Mouse (Mus musculus): Measurements from ENCODE around the gene Mfng. TPM values are rescaled to one million over a fixed set of nuclear protein-coding genes. Genes with fewer than 3 reads are reported as not detected.

Mfng gene
- total RNA-seq, 1 experiment from 2014 or later: 22.6 TPM

DNA sequence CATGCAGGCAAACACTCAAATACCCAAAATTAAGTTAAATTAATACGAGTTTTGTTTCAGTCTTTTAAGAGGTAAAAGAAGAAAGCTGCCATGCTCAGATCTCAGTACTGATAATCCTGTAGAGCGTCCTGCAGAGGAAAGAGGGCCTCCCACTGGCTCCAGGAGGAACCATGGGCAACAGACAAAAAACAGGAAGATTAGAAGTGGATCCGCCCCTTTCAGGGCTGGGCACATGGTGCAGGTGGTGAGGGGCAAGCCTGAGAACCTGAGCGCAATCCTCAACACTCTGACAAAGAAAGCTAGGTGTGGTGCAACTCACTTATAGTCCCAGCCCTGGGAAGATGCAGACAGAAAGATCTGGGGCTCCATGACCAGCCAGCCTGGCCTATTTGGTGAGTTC lies 41.4 kb downstream of the Mfng start:
- no peak for ATAC-seq (replicated peaks; ENCODE audit: insufficient number of reproducible peaks, low FRiP score, low TSS enrichment, poor library complexity, severe bottlenecking)

DNA sequence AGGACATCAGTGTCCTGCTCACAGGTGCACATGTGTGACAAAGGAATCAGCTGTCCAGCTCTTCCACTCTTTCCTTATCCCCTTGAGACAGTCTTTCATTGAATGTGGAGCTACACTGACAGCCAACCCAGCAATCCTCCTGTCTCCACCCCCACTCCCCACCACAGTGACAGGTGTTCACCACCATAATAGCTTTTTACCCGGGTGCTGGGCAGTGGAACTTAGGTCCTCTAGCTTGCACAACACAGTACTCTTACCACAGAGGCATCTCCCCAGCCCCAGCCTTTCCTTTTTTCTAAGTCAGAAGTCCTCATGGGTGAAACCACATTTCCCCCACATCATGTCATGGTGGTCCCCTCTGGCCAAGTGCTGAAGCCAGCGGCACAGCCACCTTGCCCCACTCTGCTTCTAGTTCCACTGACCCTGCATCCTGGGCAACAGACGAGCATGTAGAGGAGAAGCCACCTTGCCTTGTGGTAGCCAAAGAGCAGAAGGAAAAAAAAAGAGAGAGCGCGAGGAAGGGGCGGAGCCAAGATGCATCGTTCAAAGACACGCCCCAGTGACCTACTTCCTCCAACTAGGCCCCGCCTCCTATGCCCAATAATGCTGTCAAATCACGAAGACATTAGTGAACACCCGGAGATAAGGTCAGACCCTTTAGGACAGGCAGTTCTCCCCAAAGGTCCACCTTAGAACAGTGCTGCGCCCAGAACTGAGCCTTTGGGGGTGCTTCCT lies 42.8 kb downstream of the Mfng start:
- no peak for ATAC-seq (replicated peaks; ENCODE audit: insufficient number of reproducible peaks, low FRiP score, low TSS enrichment, poor library complexity, severe bottlenecking)

DNA sequence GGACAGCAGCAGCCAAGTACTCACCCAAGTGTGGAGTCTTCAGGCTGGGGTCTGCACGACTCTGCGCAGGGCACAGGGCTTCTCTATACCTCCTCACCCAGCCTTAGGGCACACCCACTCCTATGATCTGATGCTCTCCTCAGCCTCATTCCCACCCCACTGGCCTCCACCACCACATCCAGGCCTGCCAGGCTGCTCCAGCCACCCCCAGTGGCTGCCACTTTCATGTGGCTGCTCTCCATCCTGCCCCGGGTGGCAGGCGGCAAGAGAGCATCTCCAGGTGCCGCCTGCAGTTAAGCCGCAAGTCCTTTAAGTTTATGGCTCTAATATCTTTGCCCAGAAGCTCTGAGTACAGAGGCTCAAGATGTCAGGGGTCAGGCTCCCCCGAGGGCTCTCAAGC lies 46.6 kb downstream of the Mfng start:
- ATAC-seq (replicated peaks; ENCODE audit: insufficient number of reproducible peaks, low FRiP score, low TSS enrichment, poor library complexity, severe bottlenecking): no peak

DNA sequence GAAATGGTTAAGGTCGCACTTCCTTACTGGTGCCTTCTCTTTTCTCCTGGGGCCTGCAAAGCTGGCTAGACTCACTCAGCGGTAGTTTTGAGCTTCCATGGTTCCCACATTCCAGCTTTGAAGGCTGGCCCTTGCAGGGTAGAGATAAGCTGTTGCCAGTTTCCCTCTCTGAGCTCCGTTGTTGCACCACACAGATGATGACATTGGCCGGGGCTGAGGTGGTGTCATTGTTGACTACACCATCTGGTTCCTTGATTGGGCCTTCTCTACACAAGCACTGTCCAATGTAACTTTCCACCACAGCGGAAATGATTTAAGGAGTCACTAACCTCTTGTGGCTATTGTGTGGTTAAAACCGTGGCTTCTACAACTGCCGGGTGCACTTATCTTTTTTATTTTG lies 52.7 kb downstream of the Mfng start:
- ATAC-seq (replicated peaks; ENCODE audit: insufficient number of reproducible peaks, low FRiP score, low TSS enrichment, poor library complexity, severe bottlenecking): peak; percentile 69

DNA sequence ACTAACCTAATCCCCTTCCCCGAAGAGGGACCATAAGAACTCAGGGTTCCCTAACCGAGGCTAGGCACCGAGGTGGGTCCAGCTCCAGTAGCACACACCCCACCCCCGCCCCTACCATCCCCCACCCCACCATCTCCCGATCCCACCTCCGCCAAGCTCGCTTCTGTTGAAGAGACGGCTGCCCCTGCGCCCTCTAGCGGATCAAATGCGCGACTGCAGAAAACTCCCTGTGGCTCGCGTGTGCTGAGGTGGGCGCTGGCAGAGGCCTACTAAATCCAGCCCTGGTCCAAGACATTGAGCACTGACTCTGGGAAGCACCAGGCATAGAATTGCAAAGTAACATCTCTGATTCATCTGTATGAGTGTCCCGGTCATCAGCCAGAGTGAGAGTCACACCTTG lies 53.2 kb downstream of the Mfng start:
- no peak for ATAC-seq (replicated peaks; ENCODE audit: insufficient number of reproducible peaks, low FRiP score, low TSS enrichment, poor library complexity, severe bottlenecking)

DNA sequence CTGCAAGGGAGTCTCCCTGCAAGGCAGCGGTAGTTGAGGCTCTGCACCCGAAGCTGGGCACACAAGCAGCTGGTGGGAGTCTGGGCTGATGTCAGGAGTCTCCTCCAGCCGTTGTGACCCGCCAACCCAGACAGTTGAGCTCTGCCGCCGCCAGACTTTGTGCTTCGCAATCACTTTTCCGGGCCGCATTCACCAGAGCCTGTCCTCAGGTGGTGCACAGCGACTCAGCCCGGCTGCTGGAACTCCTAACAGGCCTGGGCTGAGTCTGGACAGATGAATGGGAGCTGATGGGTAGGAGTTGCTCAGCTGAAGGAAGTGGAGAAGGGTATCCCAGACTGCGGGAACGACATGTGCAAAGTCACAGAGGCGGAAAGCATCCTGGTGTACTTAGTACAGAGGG lies 53.9 kb downstream of the Mfng start:
- ATAC-seq (replicated peaks; ENCODE audit: insufficient number of reproducible peaks, low FRiP score, low TSS enrichment, poor library complexity, severe bottlenecking): no peak

DNA sequence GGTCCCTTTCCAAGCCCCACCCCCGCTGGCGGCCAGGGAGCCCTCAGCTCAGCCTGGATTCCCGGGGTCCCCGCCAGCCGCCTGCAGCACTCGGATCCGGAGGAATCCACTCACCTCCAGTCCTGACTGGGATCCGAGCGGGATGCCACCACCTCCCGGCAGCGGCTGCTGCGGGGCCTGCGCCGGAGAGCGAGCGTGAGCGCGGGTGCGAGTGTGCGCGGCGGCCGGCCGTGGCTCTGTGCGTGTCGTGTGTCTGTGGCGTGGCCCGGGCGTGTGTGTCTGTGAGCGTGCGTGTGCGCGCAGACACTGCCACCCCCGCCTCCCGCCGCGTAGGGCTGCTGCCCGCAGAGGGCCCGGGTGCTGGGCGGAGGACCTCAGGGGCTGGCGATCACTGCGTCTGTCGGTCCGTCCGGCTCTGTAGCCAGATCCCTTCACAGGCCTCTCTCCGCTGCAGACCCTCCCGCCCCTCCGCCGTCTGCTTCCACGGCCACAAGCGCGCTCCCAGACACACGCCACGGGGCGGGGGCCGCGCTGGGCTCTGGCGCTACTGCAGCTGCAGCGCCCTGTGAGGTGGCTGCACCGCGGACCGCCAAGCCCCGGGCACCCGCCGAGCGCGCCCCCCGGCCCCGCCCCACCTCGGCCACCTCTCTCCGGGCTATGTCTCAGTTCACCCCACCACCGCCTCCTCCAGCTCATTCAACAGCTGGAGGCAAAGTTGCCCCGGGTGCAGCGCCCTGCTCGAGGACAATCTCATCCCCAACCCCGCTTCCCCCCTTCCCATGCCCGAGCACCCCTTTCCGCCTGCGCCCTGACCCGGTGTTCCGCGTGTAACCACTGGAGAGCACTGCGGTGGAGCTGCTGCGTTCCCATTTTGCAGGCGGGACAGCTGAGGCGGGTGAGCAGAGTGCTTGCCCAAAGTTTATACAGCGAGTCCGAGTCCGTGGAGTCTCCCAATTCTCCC lies 54.7 kb downstream of the Mfng start, which contains the start of gene Elfn2:
Elfn2 (minus strand) TSS at position 482 of the 961 bp plus-strand sequence.
- ATAC-seq (replicated peaks; ENCODE audit: insufficient number of reproducible peaks, low FRiP score, low TSS enrichment, poor library complexity, severe bottlenecking): no peak

DNA sequence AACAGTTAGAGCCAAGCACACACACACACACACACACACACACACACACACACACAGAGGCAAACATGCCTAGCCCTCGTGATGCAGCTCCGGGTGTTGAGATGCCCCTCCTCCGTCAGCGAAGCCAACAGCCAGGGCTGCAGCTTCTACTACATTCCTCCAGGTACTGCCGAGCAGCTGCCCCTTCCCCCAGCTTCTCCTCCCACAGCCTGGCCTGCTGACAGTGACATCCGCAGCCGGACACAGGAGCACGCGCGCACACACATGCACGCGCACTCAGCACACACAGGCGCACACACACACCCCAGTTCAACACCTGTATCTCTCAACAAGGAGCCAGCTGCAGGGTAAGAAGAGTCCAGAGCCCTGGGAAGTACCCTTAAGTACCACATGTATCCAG lies 56.3 kb downstream of the Mfng start:
- no peak for ATAC-seq (replicated peaks; ENCODE audit: insufficient number of reproducible peaks, low FRiP score, low TSS enrichment, poor library complexity, severe bottlenecking)

DNA sequence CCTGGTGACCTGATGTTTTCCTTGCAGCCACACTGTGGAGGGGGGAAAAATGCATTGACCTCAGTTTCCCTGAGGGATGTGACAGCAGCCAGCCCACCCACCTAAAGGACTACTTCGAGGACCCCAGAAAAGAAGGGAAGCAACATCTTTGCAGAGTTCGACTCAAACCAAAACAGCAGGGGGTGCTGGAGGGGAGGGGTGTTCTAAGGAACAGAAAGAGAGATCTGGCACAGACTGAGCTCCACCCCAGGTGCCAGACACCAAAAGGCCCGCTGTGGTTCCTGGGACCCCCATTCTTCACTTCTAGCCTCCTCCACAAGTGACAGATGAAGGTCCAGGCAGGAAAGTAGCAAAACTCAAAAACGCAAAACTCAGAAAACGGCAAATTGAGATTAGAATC lies 57.4 kb downstream of the Mfng start:
- no peak for ATAC-seq (replicated peaks; ENCODE audit: insufficient number of reproducible peaks, low FRiP score, low TSS enrichment, poor library complexity, severe bottlenecking)

DNA sequence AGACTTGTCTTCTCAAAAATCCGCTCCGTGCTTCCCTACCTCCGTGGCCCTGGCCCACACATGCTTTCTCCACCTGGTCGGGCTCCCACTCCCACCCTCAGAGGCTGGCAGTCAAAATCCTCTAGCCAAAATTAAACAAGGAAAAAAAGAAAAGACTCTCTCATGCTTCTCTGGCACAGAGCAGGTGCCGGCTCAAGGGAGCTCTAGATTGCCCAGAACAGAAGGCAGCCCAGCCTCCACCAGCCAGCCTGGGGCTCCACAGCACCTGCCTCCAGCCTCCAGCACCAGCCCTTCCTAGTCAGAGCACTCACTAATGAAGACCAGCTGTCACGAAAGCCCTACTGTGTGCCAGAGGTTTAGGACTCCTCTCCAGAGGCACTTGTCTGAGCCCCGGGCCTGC lies 59.5 kb downstream of the Mfng start:
- no peak for ATAC-seq (replicated peaks; ENCODE audit: insufficient number of reproducible peaks, low FRiP score, low TSS enrichment, poor library complexity, severe bottlenecking)

DNA sequence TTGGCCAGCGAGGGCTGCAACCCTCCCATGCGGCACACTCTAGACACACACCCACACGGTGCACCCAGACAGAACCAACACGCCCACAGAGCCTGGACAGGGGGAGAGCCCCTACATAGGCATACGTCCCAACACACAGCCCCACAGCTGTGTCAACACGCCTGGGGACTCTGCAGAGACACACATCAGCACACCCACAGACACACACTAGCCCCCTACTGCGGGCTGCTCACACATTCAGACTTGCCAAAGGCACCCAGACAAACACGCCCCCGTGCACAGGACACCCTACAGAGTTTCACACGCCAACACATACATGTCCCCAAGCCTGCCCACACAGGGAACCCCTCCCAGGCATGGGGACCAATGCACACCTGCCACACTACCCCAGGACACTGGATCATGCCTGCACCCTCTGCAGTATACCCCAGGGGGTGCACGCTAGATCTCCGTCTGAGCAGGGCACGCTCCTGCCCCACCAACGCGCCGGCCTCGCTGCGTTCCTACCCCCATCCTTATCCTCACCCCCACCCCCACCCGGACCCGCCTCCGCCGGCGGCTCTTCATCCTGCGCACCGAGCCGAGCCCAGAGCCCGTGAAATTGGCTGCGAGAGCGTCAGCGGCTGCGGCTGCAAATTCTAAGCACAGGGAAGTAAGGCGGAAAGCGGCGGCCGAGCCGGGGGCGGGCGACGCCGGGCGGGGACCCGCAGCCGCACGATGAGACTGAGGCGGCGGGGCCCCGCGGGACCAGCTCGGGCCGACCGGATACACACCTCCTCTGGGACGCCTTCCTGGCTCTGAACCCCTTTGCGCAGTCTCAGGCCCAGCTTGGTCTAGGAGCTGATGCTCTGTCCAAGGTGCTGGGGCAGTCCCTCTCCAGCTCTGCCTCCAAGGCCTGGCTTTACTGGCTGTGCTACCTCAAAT lies 60.7 kb downstream of the Mfng start:
- no peak for ATAC-seq (replicated peaks; ENCODE audit: insufficient number of reproducible peaks, low FRiP score, low TSS enrichment, poor library complexity, severe bottlenecking)

DNA sequence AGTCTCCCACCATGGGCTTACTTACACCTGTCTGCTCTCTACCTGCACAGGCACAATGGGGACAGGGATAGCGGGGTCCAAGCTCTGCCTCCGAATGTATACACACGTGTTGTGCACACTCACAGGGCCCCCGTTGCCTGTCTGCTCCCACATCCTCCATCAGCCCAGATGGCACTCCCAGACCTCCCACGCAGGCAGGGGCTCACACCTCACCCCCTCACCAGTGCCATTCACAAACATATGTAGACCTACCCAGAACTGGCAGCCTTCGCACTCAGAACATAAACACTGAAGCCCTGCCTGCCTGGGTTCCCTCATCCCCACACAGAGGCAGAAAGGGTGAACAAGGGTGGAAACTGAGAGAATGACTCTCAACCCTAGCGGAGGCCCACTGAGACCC lies 61.3 kb downstream of the Mfng start:
- ATAC-seq (replicated peaks; ENCODE audit: insufficient number of reproducible peaks, low FRiP score, low TSS enrichment, poor library complexity, severe bottlenecking): no peak

DNA sequence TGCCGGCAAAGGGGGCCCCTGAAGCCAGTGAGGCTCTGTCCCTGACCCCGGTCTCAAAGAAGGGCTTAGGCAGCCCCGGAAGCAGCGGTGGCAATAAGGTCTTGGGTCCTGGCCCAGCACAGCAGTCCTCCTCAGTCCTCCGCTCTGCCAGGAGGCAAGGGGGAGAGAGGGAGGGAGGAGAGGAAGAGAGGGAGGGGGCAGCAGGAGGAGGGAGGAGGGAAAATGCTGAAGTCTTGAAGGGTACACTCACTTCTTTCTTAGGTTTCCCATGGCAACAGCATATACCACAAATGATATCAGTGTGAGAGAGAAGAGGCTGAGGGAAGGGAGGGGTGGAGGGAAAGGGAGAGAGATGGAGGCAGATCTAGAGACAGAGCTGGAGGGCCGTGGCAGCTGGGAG lies 62.6 kb downstream of the Mfng start:
- ATAC-seq (replicated peaks; ENCODE audit: insufficient number of reproducible peaks, low FRiP score, low TSS enrichment, poor library complexity, severe bottlenecking): no peak

DNA sequence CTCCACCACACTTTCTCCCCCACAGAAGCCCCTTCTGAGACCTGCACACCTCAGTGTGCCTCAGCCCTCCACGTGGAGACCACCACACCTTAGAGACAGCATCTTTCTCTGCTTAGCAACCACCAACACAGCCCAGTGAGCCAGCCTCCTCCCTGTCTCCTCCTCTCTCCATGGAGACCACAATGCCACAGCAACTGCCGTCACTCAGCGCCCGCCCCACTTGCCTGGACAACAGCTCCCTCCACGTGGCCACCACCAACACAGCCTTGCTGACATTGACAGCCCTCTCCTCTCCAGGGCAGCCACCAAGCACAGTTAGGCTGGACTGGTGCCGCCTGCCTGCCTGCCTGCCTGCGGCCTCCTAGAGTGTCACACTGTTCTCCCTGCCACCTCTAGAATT lies 63.5 kb downstream of the Mfng start:
- ATAC-seq (replicated peaks; ENCODE audit: insufficient number of reproducible peaks, low FRiP score, low TSS enrichment, poor library complexity, severe bottlenecking): no peak

DNA sequence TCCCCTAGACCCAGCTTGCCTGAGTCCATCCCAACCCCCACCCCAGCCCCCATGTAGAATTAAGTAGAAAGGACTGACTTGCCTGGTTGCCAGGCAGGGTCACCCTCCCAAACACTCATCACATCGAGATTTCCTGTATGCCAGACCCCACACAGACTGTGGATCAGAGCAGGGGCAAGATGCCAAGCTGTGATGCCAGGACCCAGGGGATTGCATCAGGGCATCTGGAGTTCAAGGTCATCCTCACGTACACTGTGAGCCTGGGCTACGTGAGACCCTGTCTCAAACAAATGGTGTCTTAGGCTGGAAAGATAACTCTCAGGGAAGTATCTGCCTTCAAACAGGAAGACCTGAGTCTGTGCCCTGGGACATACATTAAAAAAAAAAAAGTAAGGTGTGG lies 66.6 kb downstream of the Mfng start:
- ATAC-seq (replicated peaks; ENCODE audit: insufficient number of reproducible peaks, low FRiP score, low TSS enrichment, poor library complexity, severe bottlenecking): no peak
